Mouse (Mus musculus): ENCODE data around the gene Olfr358.

The Olfr358 gene

DNA sequence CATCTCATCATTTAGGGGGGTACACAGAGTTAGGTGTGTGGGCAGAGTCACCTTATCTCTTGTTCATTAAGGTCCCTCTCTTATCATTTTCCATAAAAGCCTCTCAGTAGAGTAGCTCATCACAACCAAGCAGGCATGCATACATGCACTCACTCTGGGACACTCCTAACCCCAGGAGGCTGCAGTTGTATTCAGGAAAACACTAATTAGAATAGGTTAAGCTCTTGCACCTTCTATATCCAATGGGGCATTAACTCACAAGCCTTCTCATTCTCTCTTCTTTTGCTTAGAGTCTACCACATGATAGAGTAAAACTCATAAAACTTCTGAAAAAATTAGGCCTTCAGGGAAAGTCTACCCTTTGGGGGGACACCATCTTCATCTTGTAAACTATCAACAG, at the start of gene Olfr358:
Gene Olfr358 (minus strand): TSS at position 101 of the 400 bp plus-strand sequence.
- no peak for DNase-seq

DNA sequence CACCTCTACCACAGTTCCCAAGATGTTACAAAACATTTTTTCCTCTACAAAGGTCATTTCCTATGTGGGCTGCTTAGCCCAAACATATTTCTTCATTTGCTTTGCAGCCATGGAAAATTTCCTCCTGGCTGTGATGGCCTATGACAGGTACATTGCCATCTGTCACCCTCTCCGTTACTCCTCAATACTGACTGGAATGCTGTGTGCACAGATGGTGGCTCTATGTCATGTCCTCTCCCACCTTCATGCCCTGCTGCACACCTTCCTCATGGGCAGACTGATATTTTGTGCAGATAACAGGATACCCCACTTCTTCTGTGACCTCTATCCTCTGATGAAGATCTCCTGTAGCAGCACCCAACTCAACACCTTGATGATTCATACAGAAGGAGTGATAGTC, 12.1 kb downstream of the Olfr358 start:
- no peak for DNase-seq

DNA sequence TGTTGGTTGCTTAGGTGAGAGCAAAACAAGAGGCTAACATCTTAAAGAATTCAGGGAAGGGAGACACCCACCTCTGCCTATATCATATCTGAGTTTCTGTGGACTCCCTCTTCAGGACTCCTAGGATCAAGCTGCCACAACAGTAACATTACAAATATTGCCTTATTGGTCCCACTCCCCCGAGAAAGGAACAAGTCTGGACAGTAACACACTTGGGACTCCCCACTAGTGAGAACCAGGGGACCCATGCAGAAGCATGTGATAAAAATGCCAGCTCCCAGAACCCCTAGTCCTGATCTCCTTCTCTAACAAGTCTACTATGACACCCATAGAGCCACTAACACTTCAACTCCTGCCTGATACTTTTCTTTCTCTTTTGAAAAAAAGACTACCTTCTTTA, 15.6 kb downstream of the Olfr358 start, which contains the start of gene Olfr357:
Gene Olfr357 (plus strand): TSS at position 301 of the 400 bp plus-strand sequence.
- no peak for DNase-seq

All from lung, adult 18-20 months (tissue).